Mouse (Mus musculus) megakaryocyte, embryonic 14.5 days (primary cell): ENCODE results near the gene Myt1l.

Source experiments
- FLI1 ChIP-seq: IDR thresholded peaks from 2 replicates; pipeline ENCODE4 v1.6.1; 2012; ENCODE audit warnings: low read length, inconsistent platforms, mixed read lengths
- GATA1 ChIP-seq: IDR thresholded peaks from 3 replicates; pipeline ENCODE4 v1.6.1; 2012; ENCODE audit warnings: mixed read lengths, low read length, inconsistent platforms, borderline replicate concordance

- TF ChIP-seq GATA1 (no peak), FLI1 (no peak)
Observed at GRCm38 (mm10) chr12:29634509-29634908, 106.3 kb downstream of the Myt1l start.
